Mouse (Mus musculus) heart, postnatal 4 days (tissue): Measurements from ENCODE around the gene Adap1. TPM values are rescaled to one million over a fixed set of nuclear protein-coding genes. Genes with fewer than 3 reads are reported as not detected.

ENCODE experiments used
- DNase-seq: peaks from one replicate; pipeline ENCODE4 v3.0.0; 2021
- microRNA-seq, 2 experiments: library from miRNA; unstranded; fragments of <30 nt; microRNA quantifications; one replicate each; pipeline ENCODE4 v1.2.0; 2021 to 2022
- total RNA-seq, 2 experiments: library from RNA; stranded (reverse); gene quantifications; 2 replicates each; pipeline ENCODE4 v1.2.3; 2021

Adap1 gene
- total RNA-seq, 2 experiments from 2014 or later, result 1.8 to 2.4 TPM

GRCm38 (mm10) chr5:139247767-139248166, 77.7 kb downstream of the Adap1 start:
- DNase-seq, result no peak

- DNase-seq, result no peak
Measured at GRCm38 (mm10) chr5:139243384-139243783, 82.0 kb downstream of the Adap1 start.

- DNase-seq, result no peak
Measured at GRCm38 (mm10) chr5:139241022-139241761, 84.2 kb downstream of the Adap1 start.

- DNase-seq, result no peak
Measured at GRCm38 (mm10) chr5:139237436-139237835, 88.0 kb downstream of the Adap1 start.

DNA sequence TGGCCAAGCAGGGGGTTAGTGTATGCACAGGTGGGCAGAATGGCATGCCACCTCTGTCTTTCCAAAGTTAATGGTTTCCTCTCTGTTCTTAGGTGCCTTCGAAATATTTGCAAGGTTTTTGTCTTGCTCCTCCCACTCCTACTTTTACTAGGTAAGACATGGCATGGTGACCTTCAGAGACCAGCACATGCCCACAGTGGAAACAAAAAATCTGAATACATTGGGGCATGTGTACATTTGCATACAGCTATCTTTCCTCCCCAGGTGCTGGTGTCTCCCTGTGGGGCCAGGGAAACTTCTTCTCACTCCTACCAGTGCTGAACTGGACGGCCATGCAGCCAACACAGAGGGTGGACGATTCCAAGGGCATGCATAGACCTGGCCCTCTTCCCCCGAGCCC, 91.0 kb downstream of the Adap1 start:
- no peak for DNase-seq

GRCm38 (mm10) chr5:139232083-139232482, 93.3 kb downstream of the Adap1 start:
- DNase-seq, result no peak

GRCm38 (mm10) chr5:139229716-139230115, 95.7 kb downstream of the Adap1 start:
- no peak for DNase-seq

DNA sequence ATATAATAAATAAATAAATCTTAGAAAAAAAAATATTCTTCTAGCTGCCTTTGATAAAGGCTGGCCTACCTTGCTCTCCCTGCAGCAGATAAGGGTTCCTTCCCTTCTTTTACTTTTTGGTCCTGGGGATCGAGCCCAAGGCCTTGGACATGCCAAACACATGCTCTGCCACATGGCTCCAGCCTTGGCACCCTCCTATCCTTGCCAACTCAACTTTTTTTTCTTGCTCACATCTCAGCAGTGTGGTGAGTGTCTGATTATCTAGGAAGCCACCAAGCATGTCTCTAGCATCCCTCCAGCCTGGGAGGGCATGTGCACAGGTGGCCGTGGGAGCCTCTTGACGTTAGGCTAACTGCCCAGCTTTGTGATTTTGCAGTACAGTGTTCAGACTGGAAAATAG, 97.1 kb downstream of the Adap1 start:
- DNase-seq, result no peak

DNA sequence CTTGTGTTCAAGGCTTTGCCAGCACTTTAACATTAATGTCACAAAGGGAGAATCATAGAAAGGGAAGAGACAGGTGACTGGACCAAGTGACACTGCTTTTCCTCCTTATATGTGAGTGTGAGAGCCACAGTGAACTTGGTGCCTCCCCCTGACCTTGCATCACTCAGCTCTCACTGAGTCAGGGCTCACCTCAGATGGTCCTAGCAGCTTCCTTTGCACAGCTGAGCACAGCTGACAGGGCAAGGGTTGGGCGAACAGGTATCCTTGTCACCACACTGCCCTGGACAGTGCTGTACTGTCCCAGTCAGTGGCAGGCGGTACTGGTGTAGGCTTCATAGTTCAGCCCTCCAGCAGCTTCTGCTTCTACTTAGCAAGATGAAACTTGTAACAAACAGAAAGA, 97.8 kb downstream of the Adap1 start:
- no peak for DNase-seq

DNA sequence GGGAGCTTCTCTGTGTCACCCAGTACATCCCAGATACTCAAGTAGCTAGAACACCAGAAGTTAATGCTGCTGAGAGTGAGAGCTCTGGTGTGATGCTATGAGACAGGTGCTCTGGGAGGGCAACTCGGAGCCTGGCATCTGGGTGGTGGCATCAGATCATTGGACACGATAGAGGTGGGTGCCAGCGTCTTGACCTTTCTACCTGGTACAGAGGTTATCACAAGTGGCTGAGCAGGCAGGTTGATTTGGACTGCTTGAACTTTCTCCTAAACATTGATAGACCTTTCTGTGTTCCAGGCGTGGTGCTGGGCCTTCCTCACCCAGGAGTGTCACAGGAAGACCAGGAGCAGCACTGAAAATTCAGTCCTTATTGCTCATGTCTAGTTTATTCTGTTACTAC, 98.2 kb downstream of the Adap1 start:
- DNase-seq, result no peak

DNA sequence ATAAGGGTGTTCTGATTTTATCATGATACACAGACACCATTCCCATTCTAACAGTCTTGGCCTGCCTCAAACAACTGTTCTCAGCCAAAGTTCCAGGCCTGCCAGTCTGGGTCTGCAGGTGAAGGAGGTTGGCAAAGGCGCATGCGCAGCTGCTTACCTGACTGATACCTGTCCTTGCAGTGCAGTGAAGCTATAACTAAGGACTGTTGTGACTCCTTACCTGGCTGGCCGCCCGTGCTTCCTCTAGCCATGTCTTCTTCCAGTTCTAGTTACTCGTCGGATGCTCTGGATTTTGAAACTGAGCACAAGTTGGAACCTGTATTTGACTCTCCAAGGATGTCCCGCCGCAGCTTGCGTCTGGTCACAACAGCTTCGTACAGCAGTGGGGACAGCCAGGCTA, 102.1 kb downstream of the Adap1 start:
- DNase-seq, result no peak

Small RNA genes lying within 50 kb of the gene (microRNA-seq; reads per million reads assigned to microRNA genes)
- gene Mir339, result 564 to 747 reads per million in 2 experiments

Other genes starting within 250 kb of the Adap1 start
- gene Prkar1b, start 175.6 kb downstream of the Adap1 start, total RNA-seq, result 1 to 10 TPM; 2.3 to 2.8 TPM
- gene Dnaaf5, start 175.4 kb downstream of the Adap1 start, total RNA-seq, result 10 to 100 TPM; 19.1 to 19.5 TPM
- gene Sun1, start 125.0 kb downstream of the Adap1 start, total RNA-seq, result 10 to 100 TPM; 40.7 to 43.0 TPM
- gene Get4, start 73.3 kb downstream of the Adap1 start, total RNA-seq, result 10 to 100 TPM; 76.4 to 80.4 TPM
- 10 to 100 TPM; 76.9 to 79.3 TPM for gene Cox19, start 25.8 kb upstream of the Adap1 start, total RNA-seq
- gene Cyp2w1, start 27.0 kb upstream of the Adap1 start, total RNA-seq, result not detected
- gene Gpr146, start 52.1 kb upstream of the Adap1 start, total RNA-seq, result 10 to 100 TPM; 23.3 to 28.2 TPM
- gene C130050O18Rik, start 79.7 kb upstream of the Adap1 start, total RNA-seq, result under 1 TPM; 0.47 to 0.74 TPM
- 1 to 10 TPM; 1.8 to 2.3 TPM for gene Gper1, start 97.5 kb upstream of the Adap1 start, total RNA-seq
- 10 to 100 TPM; 10.8 to 10.9 TPM for gene 3110082I17Rik, start 134.9 kb upstream of the Adap1 start, total RNA-seq
- 10 to 100 TPM; 20.6 to 21.5 TPM for gene Zfand2a, start 158.9 kb upstream of the Adap1 start, total RNA-seq
- gene Uncx, start 217.9 kb upstream of the Adap1 start, total RNA-seq, result not detected